In the genomic region with DNA sequence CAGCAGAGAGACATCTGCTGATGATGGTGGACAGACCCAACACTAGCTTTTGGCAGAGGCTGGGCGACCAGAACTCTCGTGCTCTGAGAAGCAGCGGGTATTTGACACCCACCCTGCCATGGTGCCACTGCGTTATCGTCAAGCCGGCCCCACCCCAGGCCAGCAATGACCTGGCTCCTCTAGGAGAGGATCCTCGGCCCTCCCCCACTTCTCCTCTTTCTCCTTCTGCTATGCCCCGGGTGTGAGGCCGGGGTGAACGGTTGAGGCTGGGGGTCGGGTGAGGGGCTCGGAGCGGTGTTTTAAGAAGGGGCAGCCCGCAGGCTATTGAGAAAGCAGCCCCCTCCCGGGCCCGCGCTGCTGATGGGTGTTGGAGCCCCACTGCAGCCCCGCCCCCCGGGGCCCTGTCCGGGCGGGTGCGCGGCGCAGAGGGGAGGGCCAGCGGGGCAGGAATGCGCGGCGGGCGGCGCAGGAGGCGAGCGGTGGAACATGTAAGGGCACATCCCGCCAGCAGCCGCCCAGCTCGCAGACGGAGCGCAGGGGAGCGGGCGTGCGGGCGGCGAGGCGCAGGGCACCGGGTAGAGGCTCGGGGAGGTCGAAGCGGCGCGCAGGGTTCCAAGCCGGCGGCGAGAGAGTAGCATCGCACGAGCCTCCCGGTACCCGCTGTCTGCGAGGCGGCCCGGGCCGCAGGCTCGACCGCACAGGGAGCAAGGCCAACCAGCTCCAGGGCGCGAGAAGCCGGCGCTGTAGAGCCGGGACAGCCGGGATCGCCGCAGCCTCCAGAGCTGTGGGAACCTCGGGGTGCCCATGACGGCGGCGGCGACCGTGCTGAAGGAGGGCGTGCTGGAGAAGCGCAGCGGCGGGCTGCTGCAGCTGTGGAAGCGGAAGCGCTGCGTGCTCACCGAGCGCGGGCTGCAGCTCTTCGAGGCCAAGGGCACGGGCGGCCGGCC, we compare ENCODE assay signal across 7 mouse cellular contexts. TPM values are rescaled to one million over a fixed set of nuclear protein-coding genes. Genes with fewer than 3 reads are reported as not detected.
DNase-seq lines count a peak whose midpoint lies in the region; ATAC-seq and TF ChIP-seq lines count a peak whose summit lies in the region.

A gene (plus strand): TSS at position 475 of the 947 bp plus-strand sequence.

- DNase-seq in T-cell, adult 2 months (ENCODE audit: low spot score) = peak; percentile 41
- DNase-seq in cerebellum, postnatal 36 days = peak; percentile 30 to 42
- DNase-seq in gastrocnemius, postnatal 14 days = peak; percentile 86
- DNase-seq in induced T-regulatory cell, adult 2 months (ENCODE audit: low read depth) = peak; percentile 57
- DNase-seq in left cerebral cortex, postnatal 25 days (ENCODE audit: low spot score in 2 of 2) = peak; percentile 51 to 54

- peaks cover 10% of the 10 kb centered on the region for H3K4me1 ChIP-seq in small intestine, adult 2 months (ENCODE audit: control insufficient read depth, insufficient read depth, insufficient read length, low read length)

- TF ChIP-seq CTCF in small intestine, adult 2 months (IDR thresholded peaks at IDR 0.05; ENCODE audit: extremely low read depth, insufficient read length, insufficient replicate concordance, low read depth, low read length) = no peak

- H3K27me3 ChIP-seq in small intestine, adult 2 months (ENCODE audit: control insufficient read depth, insufficient read depth, low read length) = peaks cover 9% of the 10 kb centered on the region

- intact Hi-C loops in gastrocnemius, postnatal 14 days (cut with DNase I; ENCODE audit: low total_unique reads) = no loop called here
- intact Hi-C loops in left cerebral cortex, postnatal 25 days (cut with DNase I) = no loop called here

- peak; percentile 39; the same call in 1 of the 2 replicates for TF ChIP-seq POLR2A in small intestine, adult 2 months (IDR thresholded peaks at IDR 0.05; ENCODE audit: low read depth, low read length)

- no peaks in the 10 kb centered on the region for H3K36me3 ChIP-seq in small intestine, adult 2 months (ENCODE audit: control insufficient read depth, insufficient read depth, low read length)

- peak within 1 kb of the TSS; percentile 69 for H3K4me3 ChIP-seq in small intestine, adult 2 months (ENCODE audit: low read depth, low read length)

- H3K27ac ChIP-seq in small intestine, adult 2 months (ENCODE audit: insufficient read depth, low read depth, low read length) = peak within 1 kb of the TSS; percentile 45

- 2% methylated on average over 89 of the region's 90 CpGs for WGBS in small intestine, adult 2 months

- ATAC-seq in megakaryocyte-erythroid progenitor cell, adult 5-6 weeks (replicated peaks; ENCODE audit: low FRiP score, low TSS enrichment, poor library complexity, severe bottlenecking) = peak; percentile 58

RNA-seq across cellular contexts. Expression of the gene that starts here (rescaled TPM):
- 10 to 100 TPM; 25.4 to 39.5 TPM for total RNA-seq in gastrocnemius, postnatal 14 days (2021)
- 10 to 100 TPM; 20.0 to 20.3 TPM for total RNA-seq in left cerebral cortex, postnatal 25 days (2021)
- total RNA-seq in megakaryocyte-erythroid progenitor cell, adult 5-6 weeks (2014; fragmentation: Nextera tagmentation) = 1.8 and 7.6 TPM in 2 replicates
- 0.94 and 2.1 TPM in 2 replicates for total RNA-seq in megakaryocyte-erythroid progenitor cell, adult 5-6 weeks (2017)
- polyA plus RNA-seq in small intestine, adult 2 months (2012; rRNA removed) = 8.7 and 10.5 TPM in 2 replicates

Comparison
In these comparisons a context has a peak if more than half of its experiments do, and no peak if none do; other contexts are left out.
1. Peak in every context shown above with its lines: DNase-seq, ATAC-seq, H3K4me3 ChIP-seq and H3K27ac ChIP-seq.
2. DNase-seq: peak in every context shown above with its lines; median percentile 86 in gastrocnemius, postnatal 14 days; 57 in induced T-regulatory cell, adult 2 months; 52 in left cerebral cortex, postnatal 25 days; 41 in T-cell, adult 2 months; 36 in cerebellum, postnatal 36 days.